Mouse (Mus musculus): ENCODE results near the gene Nfkb1. TPM values are rescaled to one million over a fixed set of nuclear protein-coding genes. Genes with fewer than 3 reads are reported as not detected.

The Nfkb1 gene
- polyA plus RNA-seq, 1 experiment from 2014 or later = 10.5 TPM

GRCm38 (mm10) chr3:135696262-135696661, 4.9 kb upstream of the Nfkb1 start:
- no peak overlapping the region for H3K4me2 ChIP-seq (replicated peaks)
- no peak overlapping the region for H3K27ac ChIP-seq (replicated peaks)
- H3K9ac ChIP-seq (replicated peaks) = no peak overlapping the region
- H3K9me3 ChIP-seq = no peaks in the 10 kb centered on the region
- ATAC-seq (ENCODE audit: low FRiP score, low read depth) = no peak
- peaks cover 15% of the 10 kb centered on the region for H3K27me3 ChIP-seq
- peaks cover 18% of the 10 kb centered on the region for H3K4me1 ChIP-seq
- H3K36me3 ChIP-seq = no peaks in the 10 kb centered on the region
- no peak overlapping the region for H3K4me3 ChIP-seq
- WGBS = 92% methylated on average over 8 of the region's 8 CpGs

GRCm38 (mm10) chr3:135692999-135693398, 1.7 kb upstream of the Nfkb1 start:
- no peaks in the 10 kb centered on the region for H3K9me3 ChIP-seq
- 8% methylated on average over 3 of the region's 3 CpGs for WGBS
- no peaks in the 10 kb centered on the region for H3K36me3 ChIP-seq
- peaks cover 28% of the 10 kb centered on the region for H3K4me1 ChIP-seq
- H3K4me2 ChIP-seq (replicated peaks) = no peak overlapping the region
- ATAC-seq (ENCODE audit: low FRiP score, low read depth) = no peak
- no peak overlapping the region for H3K9ac ChIP-seq (replicated peaks)
- H3K27me3 ChIP-seq = peaks cover 9% of the 10 kb centered on the region
- H3K27ac ChIP-seq (replicated peaks) = no peak overlapping the region
- H3K4me3 ChIP-seq = no peak overlapping the region

- Histone ChIP-seq H3K4me3 (peak overlapping the region; percentile 62), H3K4me1 (peaks cover 28% of the 10 kb centered on the region), H3K36me3 (no peaks in the 10 kb centered on the region), H3K27ac (replicated peaks) (peak overlapping the region; percentile 60), H3K9me3 (no peaks in the 10 kb centered on the region), H3K4me2 (replicated peaks) (peak overlapping the region; percentile 72), H3K27me3 (peaks cover 9% of the 10 kb centered on the region), H3K9ac (replicated peaks) (peak overlapping the region; percentile 81)
- WGBS = under 1% methylated on average over 43 of the region's 47 CpGs
- peak; percentile 63 for ATAC-seq (ENCODE audit: low FRiP score, low read depth)
These were observed 668 bp downstream of the Nfkb1 start for GRCm38 (mm10) chr3:135690568-135691190.

- H3K4me3 ChIP-seq = peak overlapping the region; percentile 62
- no peak for ATAC-seq (ENCODE audit: low FRiP score, low read depth)
- H3K27ac ChIP-seq (replicated peaks) = peak overlapping the region; percentile 60
- H3K9ac ChIP-seq (replicated peaks) = peak overlapping the region; percentile 81; the same call in 1 of the 2 replicates
- no peaks in the 10 kb centered on the region for H3K36me3 ChIP-seq
- H3K4me1 ChIP-seq = peaks cover 28% of the 10 kb centered on the region
- peak overlapping the region; percentile 72 for H3K4me2 ChIP-seq (replicated peaks)
- H3K9me3 ChIP-seq = no peaks in the 10 kb centered on the region
- WGBS = 66% methylated on average over 10 of the region's 10 CpGs
- peaks cover 9% of the 10 kb centered on the region for H3K27me3 ChIP-seq
These were observed 1.4 kb downstream of the Nfkb1 start for GRCm38 (mm10) chr3:135689773-135690567.

- Histone ChIP-seq H3K9ac (replicated peaks) (no peak overlapping the region), H3K9me3 (no peaks in the 10 kb centered on the region), H3K4me3 (no peak overlapping the region), H3K27me3 (peaks cover 9% of the 10 kb centered on the region), H3K36me3 (no peaks in the 10 kb centered on the region), H3K4me2 (replicated peaks) (no peak overlapping the region), H3K4me1 (peaks cover 28% of the 10 kb centered on the region), H3K27ac (replicated peaks) (no peak overlapping the region)
- 78% methylated on average over 11 of the region's 11 CpGs for WGBS
- no peak for ATAC-seq (ENCODE audit: low FRiP score, low read depth)
These were observed 2.2 kb downstream of the Nfkb1 start for GRCm38 (mm10) chr3:135688970-135689772.

- H3K4me1 ChIP-seq = peaks cover 23% of the 10 kb centered on the region
- WGBS = 69% methylated on average over 9 of the region's 9 CpGs
- no peak overlapping the region for H3K9ac ChIP-seq (replicated peaks)
- H3K4me3 ChIP-seq = no peak overlapping the region
- no peaks in the 10 kb centered on the region for H3K9me3 ChIP-seq
- no peak overlapping the region for H3K27ac ChIP-seq (replicated peaks)
- no peaks in the 10 kb centered on the region for H3K36me3 ChIP-seq
- no peak overlapping the region for H3K4me2 ChIP-seq (replicated peaks)
- ATAC-seq (ENCODE audit: low FRiP score, low read depth) = no peak
- no peaks in the 10 kb centered on the region for H3K27me3 ChIP-seq
These were observed 3.4 kb downstream of the Nfkb1 start for GRCm38 (mm10) chr3:135687965-135688364.

- H3K4me3 ChIP-seq = no peak overlapping the region
- no peak overlapping the region for H3K27ac ChIP-seq (replicated peaks)
- H3K9ac ChIP-seq (replicated peaks) = no peak overlapping the region
- 76% methylated on average over 5 of the region's 5 CpGs for WGBS
- H3K36me3 ChIP-seq = no peaks in the 10 kb centered on the region
- no peak for ATAC-seq (ENCODE audit: low FRiP score, low read depth)
- H3K4me1 ChIP-seq = peaks cover 19% of the 10 kb centered on the region
- H3K4me2 ChIP-seq (replicated peaks) = no peak overlapping the region
- H3K9me3 ChIP-seq = no peaks in the 10 kb centered on the region
- H3K27me3 ChIP-seq = no peaks in the 10 kb centered on the region
These were observed 4.9 kb downstream of the Nfkb1 start for GRCm38 (mm10) chr3:135686419-135686818.

GRCm38 (mm10) chr3:135683275-135683674, 8.1 kb downstream of the Nfkb1 start:
- Histone ChIP-seq H3K9ac (replicated peaks) (no peak overlapping the region), H3K4me3 (no peak overlapping the region), H3K4me2 (replicated peaks) (no peak overlapping the region), H3K27me3 (no peaks in the 10 kb centered on the region), H3K27ac (replicated peaks) (no peak overlapping the region), H3K36me3 (no peaks in the 10 kb centered on the region), H3K9me3 (no peaks in the 10 kb centered on the region), H3K4me1 (peaks cover 8% of the 10 kb centered on the region; the same call in 1 of the 2 replicates)
- no peak for ATAC-seq (ENCODE audit: low FRiP score, low read depth)
- WGBS = 81% methylated on average over 6 of the region's 6 CpGs

GRCm38 (mm10) chr3:135682240-135682639, 9.1 kb downstream of the Nfkb1 start:
- Histone ChIP-seq H3K27ac (replicated peaks) (no peak overlapping the region), H3K4me1 (peaks cover 8% of the 10 kb centered on the region; the same call in 1 of the 2 replicates), H3K9me3 (no peaks in the 10 kb centered on the region), H3K4me3 (no peak overlapping the region), H3K9ac (replicated peaks) (no peak overlapping the region), H3K27me3 (no peaks in the 10 kb centered on the region), H3K36me3 (no peaks in the 10 kb centered on the region), H3K4me2 (replicated peaks) (no peak overlapping the region)
- WGBS = 12% methylated on average over 3 of the region's 3 CpGs
- ATAC-seq (ENCODE audit: low FRiP score, low read depth) = no peak

GRCm38 (mm10) chr3:135681272-135681783, 10.0 kb downstream of the Nfkb1 start:
- no peak overlapping the region for H3K4me2 ChIP-seq (replicated peaks)
- H3K27me3 ChIP-seq = no peaks in the 10 kb centered on the region
- H3K36me3 ChIP-seq = no peaks in the 10 kb centered on the region
- ATAC-seq (ENCODE audit: low FRiP score, low read depth) = no peak
- H3K27ac ChIP-seq (replicated peaks) = no peak overlapping the region
- H3K4me3 ChIP-seq = no peak overlapping the region
- H3K9ac ChIP-seq (replicated peaks) = no peak overlapping the region
- H3K9me3 ChIP-seq = no peaks in the 10 kb centered on the region
- 69% methylated on average over 8 of the region's 8 CpGs for WGBS
- peaks cover 8% of the 10 kb centered on the region; the same call in 1 of the 2 replicates for H3K4me1 ChIP-seq

- Histone ChIP-seq H3K27me3 (no peaks in the 10 kb centered on the region), H3K36me3 (no peaks in the 10 kb centered on the region), H3K4me1 (peaks cover 11% of the 10 kb centered on the region), H3K4me3 (no peak overlapping the region), H3K9ac (replicated peaks) (no peak overlapping the region), H3K4me2 (replicated peaks) (no peak overlapping the region), H3K27ac (replicated peaks) (no peak overlapping the region), H3K9me3 (no peaks in the 10 kb centered on the region)
- no peak for ATAC-seq (ENCODE audit: low FRiP score, low read depth)
- 86% methylated on average over 6 of the region's 6 CpGs for WGBS
These were observed 11.0 kb downstream of the Nfkb1 start for GRCm38 (mm10) chr3:135680213-135680843.

All from midbrain, embryonic 12.5 days (tissue).